Mouse (Mus musculus): ENCODE data around the gene Gm27027. TPM values are rescaled to one million over a fixed set of nuclear protein-coding genes. Genes with fewer than 3 reads are reported as not detected.

The Gm27027 gene
- not detected in 2 replicates for polyA plus RNA-seq (2014; fragmentation: Nextera tagmentation; extraction: Ambion mirVana)

DNA sequence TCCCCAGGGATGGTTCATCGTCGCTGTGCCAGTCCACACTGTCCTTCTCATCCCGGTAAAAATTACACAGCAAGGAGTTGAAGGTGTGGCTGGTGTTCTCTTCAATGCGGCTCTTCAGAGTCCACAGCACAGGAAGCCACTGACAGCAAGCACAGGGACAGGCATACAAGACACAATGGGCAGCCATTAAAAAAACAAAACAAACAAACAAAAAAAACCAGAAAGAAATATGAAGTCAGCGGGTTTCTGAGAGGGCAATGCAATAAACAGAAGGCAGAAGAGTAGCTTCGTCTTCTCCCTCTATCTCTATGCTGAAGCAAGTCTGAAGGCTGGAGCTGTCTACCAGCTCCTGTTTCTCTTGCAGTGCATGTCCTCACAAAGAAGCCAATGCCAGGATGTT is at the start of gene Gm27027:
Gene Gm27027, minus strand, starts transcription at position 101 of the 400 bp plus-strand sequence.
- WGBS = 94% methylated on average over 6 of the region's 6 CpGs
- no peaks in the 10 kb centered on the region for H3K27me3 ChIP-seq (ENCODE audit: control insufficient read depth, insufficient read depth, low read length)
- H3K36me3 ChIP-seq (ENCODE audit: control insufficient read depth, insufficient read depth, low read length) = no peaks in the 10 kb centered on the region; the same call in 1 of the 2 replicates

GRCm38 (mm10) chr2:94045411-94046090 is 49.4 kb upstream of the Gm27027 start:
- ATAC-seq (ENCODE audit: insufficient number of reproducible peaks, low FRiP score, low TSS enrichment, low read depth) = no peak
- Histone ChIP-seq H3K4me3 (ENCODE audit: low read depth, low read length) (no peak overlapping the region), H3K9me3 (ENCODE audit: control insufficient read depth, low read length) (no peaks in the 10 kb centered on the region), H3K4me1 (ENCODE audit: control insufficient read depth, insufficient read depth, low read length) (no peaks in the 10 kb centered on the region), H3K27me3 (ENCODE audit: control insufficient read depth, insufficient read depth, low read length) (no peaks in the 10 kb centered on the region), H3K36me3 (ENCODE audit: control insufficient read depth, insufficient read depth, low read length) (no peaks in the 10 kb centered on the region), H3K27ac (replicated peaks; ENCODE audit: low read depth, low read length) (no peak overlapping the region), H3K4me2 (ENCODE audit: low read depth, severe bottlenecking) (no peak overlapping the region), H3K9ac (ENCODE audit: low read length) (no peak overlapping the region)
- DNase-seq (ENCODE audit: low spot score) = no peak
- WGBS = 81% methylated on average over 6 of the region's 6 CpGs

More for the DNA sequence above, at the start of gene Gm27027:
- H3K9ac ChIP-seq (ENCODE audit: low read length) = no peak within 1 kb of the TSS
- no peak within 1 kb of the TSS for H3K4me2 ChIP-seq (ENCODE audit: low read depth, severe bottlenecking)
- DNase-seq (ENCODE audit: low spot score) = no peak
- H3K27ac ChIP-seq (replicated peaks; ENCODE audit: low read depth, low read length) = no peak within 1 kb of the TSS
- ATAC-seq (ENCODE audit: insufficient number of reproducible peaks, low FRiP score, low TSS enrichment, low read depth) = no peak
- no peaks in the 10 kb centered on the region for H3K4me1 ChIP-seq (ENCODE audit: control insufficient read depth, insufficient read depth, low read length)
- no peak within 1 kb of the TSS for H3K4me3 ChIP-seq (ENCODE audit: low read depth, low read length)
- no peaks in the 10 kb centered on the region for H3K9me3 ChIP-seq (ENCODE audit: control insufficient read depth, low read length)

DNA sequence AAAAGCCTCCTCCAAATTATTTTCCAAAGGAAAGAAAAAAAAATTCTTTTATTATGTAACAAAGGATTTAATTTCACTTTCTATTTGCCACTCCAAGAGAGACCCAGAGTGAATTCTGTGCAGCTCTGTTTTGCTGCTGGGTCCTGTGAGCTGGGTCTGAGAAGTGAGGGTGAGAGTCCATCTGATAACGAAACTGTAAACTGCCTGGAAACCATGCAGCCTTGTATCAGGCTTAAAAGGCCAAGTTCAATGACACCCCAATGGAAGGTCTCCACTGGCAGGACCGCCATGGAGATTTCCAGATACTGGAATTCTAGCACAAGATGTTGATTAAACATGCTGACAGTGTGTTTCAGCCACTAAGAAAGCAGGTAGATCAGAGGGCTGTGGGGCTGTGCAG is 48.0 kb upstream of the Gm27027 start:
- ATAC-seq (ENCODE audit: insufficient number of reproducible peaks, low FRiP score, low TSS enrichment, low read depth) = no peak
- H3K4me2 ChIP-seq (ENCODE audit: low read depth, severe bottlenecking) = no peak overlapping the region
- H3K27ac ChIP-seq (replicated peaks; ENCODE audit: low read depth, low read length) = no peak overlapping the region
- WGBS = 88% methylated on average over 2 of the region's 2 CpGs
- no peaks in the 10 kb centered on the region for H3K4me1 ChIP-seq (ENCODE audit: control insufficient read depth, insufficient read depth, low read length)
- H3K9ac ChIP-seq (ENCODE audit: low read length) = no peak overlapping the region
- no peaks in the 10 kb centered on the region for H3K9me3 ChIP-seq (ENCODE audit: control insufficient read depth, low read length)
- no peak overlapping the region for H3K4me3 ChIP-seq (ENCODE audit: low read depth, low read length)
- no peaks in the 10 kb centered on the region for H3K27me3 ChIP-seq (ENCODE audit: control insufficient read depth, insufficient read depth, low read length)
- H3K36me3 ChIP-seq (ENCODE audit: control insufficient read depth, insufficient read depth, low read length) = no peaks in the 10 kb centered on the region
- no peak for DNase-seq (ENCODE audit: low spot score)

DNA sequence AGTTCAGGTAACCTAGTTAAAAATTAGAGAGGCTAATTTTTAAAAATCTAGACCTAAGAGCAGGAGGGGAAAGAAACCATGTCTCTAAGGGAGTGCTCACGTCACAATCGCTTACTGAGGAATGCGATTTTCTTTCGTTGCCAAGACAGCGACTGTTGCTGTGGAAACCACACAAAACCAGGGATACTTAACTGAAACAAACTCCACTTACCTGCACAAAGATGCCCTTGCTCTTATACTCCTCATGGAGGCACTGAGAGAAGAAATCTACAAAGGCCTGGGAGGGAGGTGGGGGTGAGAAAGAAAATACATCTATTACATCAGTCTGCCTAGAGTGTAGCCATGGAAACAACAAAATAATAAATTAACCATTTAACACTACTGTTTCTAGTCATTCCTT is 47.5 kb upstream of the Gm27027 start:
- Histone ChIP-seq H3K27me3 (ENCODE audit: control insufficient read depth, insufficient read depth, low read length) (no peaks in the 10 kb centered on the region), H3K27ac (replicated peaks; ENCODE audit: low read depth, low read length) (no peak overlapping the region), H3K36me3 (ENCODE audit: control insufficient read depth, insufficient read depth, low read length) (no peaks in the 10 kb centered on the region), H3K4me2 (ENCODE audit: low read depth, severe bottlenecking) (no peak overlapping the region), H3K9ac (ENCODE audit: low read length) (no peak overlapping the region), H3K4me3 (ENCODE audit: low read depth, low read length) (no peak overlapping the region), H3K9me3 (ENCODE audit: control insufficient read depth, low read length) (no peaks in the 10 kb centered on the region), H3K4me1 (ENCODE audit: control insufficient read depth, insufficient read depth, low read length) (no peaks in the 10 kb centered on the region)
- ATAC-seq (ENCODE audit: insufficient number of reproducible peaks, low FRiP score, low TSS enrichment, low read depth) (no peak), DNase-seq (ENCODE audit: low spot score) (no peak)
- 78% methylated on average over 5 of the region's 5 CpGs for WGBS

- Histone ChIP-seq H3K4me3 (ENCODE audit: low read depth, low read length) (no peak overlapping the region), H3K9me3 (ENCODE audit: control insufficient read depth, low read length) (no peaks in the 10 kb centered on the region), H3K27ac (replicated peaks; ENCODE audit: low read depth, low read length) (no peak overlapping the region), H3K4me1 (ENCODE audit: control insufficient read depth, insufficient read depth, low read length) (no peaks in the 10 kb centered on the region), H3K27me3 (ENCODE audit: control insufficient read depth, insufficient read depth, low read length) (no peaks in the 10 kb centered on the region), H3K36me3 (ENCODE audit: control insufficient read depth, insufficient read depth, low read length) (no peaks in the 10 kb centered on the region), H3K9ac (ENCODE audit: low read length) (no peak overlapping the region), H3K4me2 (ENCODE audit: low read depth, severe bottlenecking) (no peak overlapping the region)
- WGBS = 90% methylated on average over 3 of the region's 3 CpGs
- ATAC-seq (ENCODE audit: insufficient number of reproducible peaks, low FRiP score, low TSS enrichment, low read depth) (no peak), DNase-seq (ENCODE audit: low spot score) (no peak)
Measured at GRCm38 (mm10) chr2:94042461-94042860, 46.3 kb upstream of the Gm27027 start.

GRCm38 (mm10) chr2:94040391-94041125 is 44.4 kb upstream of the Gm27027 start:
- Histone ChIP-seq H3K4me2 (ENCODE audit: low read depth, severe bottlenecking) (no peak overlapping the region), H3K36me3 (ENCODE audit: control insufficient read depth, insufficient read depth, low read length) (no peaks in the 10 kb centered on the region), H3K9ac (ENCODE audit: low read length) (no peak overlapping the region), H3K27ac (replicated peaks; ENCODE audit: low read depth, low read length) (no peak overlapping the region), H3K27me3 (ENCODE audit: control insufficient read depth, insufficient read depth, low read length) (no peaks in the 10 kb centered on the region), H3K4me3 (ENCODE audit: low read depth, low read length) (no peak overlapping the region), H3K9me3 (ENCODE audit: control insufficient read depth, low read length) (no peaks in the 10 kb centered on the region), H3K4me1 (ENCODE audit: control insufficient read depth, insufficient read depth, low read length) (no peaks in the 10 kb centered on the region)
- no peak for DNase-seq (ENCODE audit: low spot score)
- no peak for ATAC-seq (ENCODE audit: insufficient number of reproducible peaks, low FRiP score, low TSS enrichment, low read depth)
- WGBS = 92% methylated on average over 5 of the region's 5 CpGs

DNA sequence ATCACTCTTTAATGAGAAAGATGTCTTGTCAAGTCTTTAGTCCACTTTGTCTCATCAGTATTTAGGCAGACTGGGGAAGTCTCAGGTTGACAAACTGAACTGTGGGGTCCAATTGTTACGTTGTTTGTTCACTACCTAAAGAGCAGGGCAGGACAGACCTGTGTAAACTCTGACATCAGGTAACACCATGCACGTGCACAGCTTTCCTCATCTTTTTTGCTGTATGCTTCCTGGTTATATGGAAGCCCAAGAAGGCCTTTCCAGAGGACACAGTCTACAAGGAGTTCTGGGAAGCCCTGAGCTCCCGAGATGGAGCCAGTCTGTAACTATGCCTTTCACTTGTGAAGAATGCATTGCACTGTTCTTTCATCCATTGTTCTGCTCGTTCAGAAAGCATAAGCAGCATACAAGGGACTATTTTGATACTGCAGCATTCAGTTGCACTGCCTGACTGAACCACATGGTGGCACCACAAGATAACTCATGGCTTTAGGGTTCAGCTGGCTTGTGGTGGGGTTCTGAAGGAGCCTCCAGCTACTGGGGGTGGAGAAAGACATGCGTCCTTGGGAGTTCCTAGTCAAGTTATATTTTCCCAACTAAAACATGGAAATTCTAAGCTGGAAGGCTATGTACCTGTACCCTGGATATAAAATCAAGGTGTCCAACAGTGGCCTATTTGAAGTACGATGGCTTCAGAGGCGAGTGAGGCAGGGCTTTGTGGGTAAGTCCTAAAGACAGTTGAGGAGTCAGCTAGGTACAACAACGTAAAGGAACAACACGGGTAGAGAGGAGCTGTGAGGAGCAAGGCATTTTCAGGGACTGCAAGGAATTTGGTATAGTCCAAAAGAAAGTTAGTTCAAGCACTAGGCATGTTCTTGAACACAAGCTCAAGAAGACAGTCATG is 39.5 kb upstream of the Gm27027 start:
- Histone ChIP-seq H3K36me3 (ENCODE audit: control insufficient read depth, insufficient read depth, low read length) (no peaks in the 10 kb centered on the region), H3K9me3 (ENCODE audit: control insufficient read depth, low read length) (no peaks in the 10 kb centered on the region), H3K4me1 (ENCODE audit: control insufficient read depth, insufficient read depth, low read length) (no peaks in the 10 kb centered on the region), H3K27ac (replicated peaks; ENCODE audit: low read depth, low read length) (no peak overlapping the region), H3K27me3 (ENCODE audit: control insufficient read depth, insufficient read depth, low read length) (no peaks in the 10 kb centered on the region), H3K4me3 (ENCODE audit: low read depth, low read length) (no peak overlapping the region), H3K4me2 (ENCODE audit: low read depth, severe bottlenecking) (no peak overlapping the region), H3K9ac (ENCODE audit: low read length) (no peak overlapping the region)
- peak; percentile 76 for DNase-seq (ENCODE audit: low spot score)
- ATAC-seq (ENCODE audit: insufficient number of reproducible peaks, low FRiP score, low TSS enrichment, low read depth) = no peak
- WGBS = 81% methylated on average over 9 of the region's 9 CpGs

DNA sequence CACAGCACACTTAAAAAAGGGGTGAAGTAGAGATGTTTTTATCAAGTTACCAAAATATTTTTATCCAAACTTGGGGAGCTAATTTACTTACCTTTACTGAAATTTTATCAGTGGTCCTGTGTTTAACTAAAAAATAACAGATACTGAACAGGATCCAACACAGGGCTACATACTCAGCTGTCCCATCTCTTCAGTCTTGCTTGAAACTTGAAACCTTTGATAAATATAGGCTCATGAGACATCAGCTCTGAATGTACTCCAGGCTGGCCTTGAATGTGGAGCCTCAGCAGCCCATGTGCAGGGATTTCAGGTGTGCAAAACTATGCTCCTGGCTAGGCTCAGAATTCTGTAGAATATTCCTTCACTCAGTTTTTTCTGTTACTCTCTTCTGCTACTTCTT is 34.4 kb upstream of the Gm27027 start:
- no peak overlapping the region for H3K4me3 ChIP-seq (ENCODE audit: low read depth, low read length)
- ATAC-seq (ENCODE audit: insufficient number of reproducible peaks, low FRiP score, low TSS enrichment, low read depth) (no peak), DNase-seq (ENCODE audit: low spot score) (no peak)
- no peak overlapping the region for H3K4me2 ChIP-seq (ENCODE audit: low read depth, severe bottlenecking)
- no peak overlapping the region for H3K27ac ChIP-seq (replicated peaks; ENCODE audit: low read depth, low read length)
- H3K4me1 ChIP-seq (ENCODE audit: control insufficient read depth, insufficient read depth, low read length) = no peaks in the 10 kb centered on the region
- H3K9me3 ChIP-seq (ENCODE audit: control insufficient read depth, low read length) = no peaks in the 10 kb centered on the region
- H3K9ac ChIP-seq (ENCODE audit: low read length) = no peak overlapping the region
- H3K27me3 ChIP-seq (ENCODE audit: control insufficient read depth, insufficient read depth, low read length) = no peaks in the 10 kb centered on the region
- H3K36me3 ChIP-seq (ENCODE audit: control insufficient read depth, insufficient read depth, low read length) = no peaks in the 10 kb centered on the region
